Mouse (Mus musculus) limb, embryonic 15.5 days (tissue): ENCODE data around the gene Gpn1. TPM values are rescaled to one million over a fixed set of nuclear protein-coding genes. Genes with fewer than 3 reads are reported as not detected.

Experiments used
- ATAC-seq: fragments of 200-750 bp; cut with Nextera tagmentation; 2 replicates; pipeline ENCODE4 v1.8.0; 2017; ENCODE audit warnings: low read depth, moderate TSS enrichment; ENCODE audit not compliant: insufficient number of reproducible peaks, low FRiP score, low TSS enrichment
- H3K27ac ChIP-seq: fragments of 300-500 bp; sonication (generic); 2 replicates; pipeline ENCODE4 v1.5.1; 2015; ENCODE audit warnings: moderate library complexity, mild to moderate bottlenecking, inconsistent platforms
- H3K27me3 ChIP-seq: fragments of 300-500 bp; sonication (generic); 2 replicates; pipeline ENCODE4 v1.6.1; 2015; ENCODE audit warnings: inconsistent platforms
- H3K36me3 ChIP-seq: fragments of 300-500 bp; sonication (generic); 2 replicates; pipeline ENCODE4 v1.6.1; 2015; ENCODE audit warnings: inconsistent platforms
- H3K4me1 ChIP-seq: fragments of 300-500 bp; sonication (generic); 2 replicates; pipeline ENCODE4 v1.6.1; 2015; ENCODE audit warnings: inconsistent platforms
- H3K4me2 ChIP-seq: fragments of 300-500 bp; sonication (generic); 2 replicates; pipeline ENCODE4 v1.6.1; 2015; ENCODE audit warnings: mild to moderate bottlenecking, inconsistent platforms
- H3K4me3 ChIP-seq: fragments of 300-500 bp; sonication (generic); 2 replicates; pipeline ENCODE4 v1.5.1; 2015; ENCODE audit warnings: mild to moderate bottlenecking, inconsistent platforms
- H3K9ac ChIP-seq: fragments of 300-500 bp; sonication (generic); 2 replicates; pipeline ENCODE4 v1.6.1; 2015; ENCODE audit warnings: inconsistent platforms
- H3K9me3 ChIP-seq: fragments of 300-500 bp; sonication (generic); 2 replicates; pipeline ENCODE4 v1.6.1; 2016; ENCODE audit warnings: inconsistent platforms
- WGBS: fragments of 180-500 bp; shearing (Covaris S2); methylation state at CpG from one replicate; pipeline ENCODE4 v1.1.7; 2015; 5-methylcytosine and 5-hydroxymethylcytosine counted together
- polyA plus RNA-seq: library from polyadenylated mRNA; unstranded; fragments of >200 nt; fragmentation: Nextera tagmentation; extraction: Ambion mirVana; gene quantifications from 2 replicates; pipeline ENCODE4 v1.2.1, GENCODE M21; 2015

Gpn1 gene
- polyA plus RNA-seq, 1 experiment from 2014 or later: 54.2 TPM

- Histone ChIP-seq H3K4me3 (no peak overlapping the region), H3K27ac (peak overlapping the region; percentile 38; the same call in 1 of the 2 replicates), H3K9ac (no peak overlapping the region), H3K9me3 (no peaks in the 10 kb centered on the region), H3K27me3 (no peaks in the 10 kb centered on the region), H3K4me1 (peaks cover 15% of the 10 kb centered on the region), H3K36me3 (peaks cover 36% of the 10 kb centered on the region), H3K4me2 (no peak overlapping the region)
- no peak for ATAC-seq
- 72% methylated on average over 7 of the region's 7 CpGs for WGBS
Observed at GRCm38 (mm10) chr5:31562036-31562666, 67.6 kb downstream of the Gpn1 start.

Other genes with a start within 250 kb of the Gpn1 start
- 9.6 and 12.8 TPM in 2 replicates for gene Krtcap3, start 243.1 kb upstream of the Gpn1 start, polyA plus RNA-seq
- gene Ift172, start 203.6 kb upstream of the Gpn1 start, polyA plus RNA-seq: 30.5 and 36.1 TPM in 2 replicates
- gene Fndc4, start 198.7 kb upstream of the Gpn1 start, polyA plus RNA-seq: 63.2 and 76.9 TPM in 2 replicates
- gene Gckr, start 197.3 kb upstream of the Gpn1 start, polyA plus RNA-seq: 0.11 TPM in 1 of 2 replicates, not detected in the other
- gene Zfp512, start 42.3 kb upstream of the Gpn1 start, polyA plus RNA-seq: 46.6 and 49.1 TPM in 2 replicates
- gene 4930548H24Rik, start 9.0 kb upstream of the Gpn1 start, polyA plus RNA-seq: not detected in 2 replicates
- 30.2 and 30.8 TPM in 2 replicates for gene Slc4a1ap, start 32.3 kb downstream of the Gpn1 start, polyA plus RNA-seq
- gene Supt7l, start 33.1 kb downstream of the Gpn1 start, polyA plus RNA-seq: 21.8 and 23.3 TPM in 2 replicates
- 278 and 282 TPM in 2 replicates for gene Mrpl33, start 102.2 kb downstream of the Gpn1 start, polyA plus RNA-seq
- gene Rbks, start 202.9 kb downstream of the Gpn1 start, polyA plus RNA-seq: 2.5 and 2.9 TPM in 2 replicates
- gene Babam2, start 202.9 kb downstream of the Gpn1 start, polyA plus RNA-seq: 50.5 and 53.3 TPM in 2 replicates